Mouse (Mus musculus): ENCODE results near the gene Usp20.

- no peak for TF ChIP-seq GATA1 (IDR thresholded peaks at IDR 0.05; ENCODE audit: borderline replicate concordance, low read length)
- no peak for TF ChIP-seq FLI1 (IDR thresholded peaks at IDR 0.05; ENCODE audit: low read length)
Measured at GRCm38 (mm10) chr2:31056070-31056469, 74.0 kb downstream of the Usp20 start.
